Mouse (Mus musculus) heart, adult 2 months (tissue): Measurements from ENCODE around the gene Enpp1. TPM values are rescaled to one million over a fixed set of nuclear protein-coding genes. Genes with fewer than 3 reads are reported as not detected.

Source experiments
- DNase-seq, 2 experiments: peaks; one replicate each; pipeline ENCODE4 v3.0.0; 2021
- H3K27ac ChIP-seq: fragments of 200-600 bp; 2 replicates; pipeline ENCODE4 v1.8.1; 2022
- H3K27me3 ChIP-seq: fragments of 200-500 bp; 2 replicates; pipeline ENCODE4 v1.6.1; 2012; ENCODE audit warnings: mild to moderate bottlenecking, low read length, inconsistent platforms, mixed read lengths; ENCODE audit not compliant: control insufficient read depth, insufficient read depth
- H3K36me3 ChIP-seq: fragments of 200-500 bp; 2 replicates; pipeline ENCODE4 v1.6.1; 2012; ENCODE audit warnings: low read length, inconsistent platforms; ENCODE audit not compliant: control insufficient read depth, insufficient read depth
- H3K4me1 ChIP-seq: fragments of 200-500 bp; 2 replicates; pipeline ENCODE4 v1.6.1; 2011; ENCODE audit warnings: low read length; ENCODE audit not compliant: control insufficient read depth, insufficient read depth
- H3K4me3 ChIP-seq: fragments of 200-600 bp; 2 replicates; pipeline ENCODE4 v1.8.1; 2022
- H3K79me2 ChIP-seq: fragments of 200-500 bp; replicated peaks from 2 replicates; pipeline ENCODE4 v1.6.1; 2012; ENCODE audit warnings: mild to moderate bottlenecking, inconsistent platforms, low read length, moderate library complexity, mixed read lengths; ENCODE audit not compliant: control insufficient read depth, insufficient read depth
- H3K9ac ChIP-seq: fragments of 200-500 bp; 2 replicates; pipeline ENCODE4 v1.6.1; 2012; ENCODE audit warnings: low read depth, mild to moderate bottlenecking, control low read depth, inconsistent platforms, low read length, mixed read lengths
- CTCF ChIP-seq: fragments of 200-600 bp; IDR thresholded peaks from 2 replicates; pipeline ENCODE4 v1.8.1; 2022; ENCODE audit warnings: antibody characterized with exemption, mild to moderate bottlenecking, moderate library complexity
- EP300 ChIP-seq: fragments of 200-500 bp; IDR thresholded peaks from 2 replicates; pipeline ENCODE4 v1.6.1; 2011; ENCODE audit warnings: low read depth, low read length, control low read depth; ENCODE audit not compliant: insufficient read depth
- POLR2A ChIP-seq: fragments of 200-500 bp; IDR thresholded peaks from 2 replicates; pipeline ENCODE4 v1.6.1; 2011; ENCODE audit warnings: mild to moderate bottlenecking, low read depth, low read length, control low read depth; ENCODE audit not compliant: insufficient read depth
- whole genome bisulfite sequencing: fragments of 180-500 bp; shearing (Covaris S2); methylation state at CpG from one replicate; pipeline ENCODE4 v1.1.7; 2018; 5-methylcytosine and 5-hydroxymethylcytosine counted together
- intact Hi-C: fragments of 180-260 bp; cut with DNase I; formaldehyde crosslinking; loops from one replicate; pipeline ENCODE4 v1.15.1; 2025
- polyA plus RNA-seq: library from polyadenylated mRNA; depleted of rRNA; stranded (reverse); fragments of >200 nt; gene quantifications from 2 replicates; pipeline ENCODE4 v1.2.3, GENCODE M21; 2012
- total RNA-seq, 2 experiments: library from RNA; stranded (reverse); gene quantifications; 2 replicates each; pipeline ENCODE4 v1.2.3; 2021

The Enpp1 gene
- total and polyA plus RNA-seq, 3 experiments = 2.1 to 6.5 (median 5.8) TPM

GRCm38 (mm10) chr10:24642796-24643580 lies 69.0 kb downstream of the Enpp1 start:
- no peaks in the 10 kb centered on the region for H3K27me3 ChIP-seq

GRCm38 (mm10) chr10:24641416-24642140 lies 70.4 kb downstream of the Enpp1 start:
- TF ChIP-seq EP300 (no peak), POLR2A (no peak), CTCF (no peak)
- Histone ChIP-seq H3K9ac (no peak overlapping the region), H3K4me3 (no peak overlapping the region), H3K4me1 (peaks cover 3% of the 10 kb centered on the region; the same call in 1 of the 2 replicates), H3K27ac (no peak overlapping the region), H3K27me3 (no peaks in the 10 kb centered on the region), H3K36me3 (no peaks in the 10 kb centered on the region), H3K79me2 (no peaks in the 10 kb centered on the region)
- no peak for DNase-seq
- WGBS = 60% methylated on average over 14 of the region's 14 CpGs
- intact Hi-C loops = no loop called here

More at GRCm38 (mm10) chr10:24642796-24643580, 69.0 kb downstream of the Enpp1 start:
- Histone ChIP-seq H3K27ac (no peak overlapping the region), H3K9ac (no peak overlapping the region), H3K4me1 (peaks cover 3% of the 10 kb centered on the region; the same call in 1 of the 2 replicates), H3K4me3 (no peak overlapping the region), H3K36me3 (no peaks in the 10 kb centered on the region), H3K79me2 (no peaks in the 10 kb centered on the region)
- 79% methylated on average over 11 of the region's 11 CpGs for WGBS
- DNase-seq = no peak
- TF ChIP-seq CTCF = no peak
- TF ChIP-seq POLR2A = no peak
- no peak for TF ChIP-seq EP300
- intact Hi-C loops = no loop called here

GRCm38 (mm10) chr10:24640186-24640875 lies 71.6 kb downstream of the Enpp1 start:
- WGBS = 63% methylated on average over 6 of the region's 6 CpGs
- Histone ChIP-seq H3K4me1 (peaks cover 3% of the 10 kb centered on the region), H3K4me3 (no peak overlapping the region), H3K27me3 (no peaks in the 10 kb centered on the region), H3K9ac (no peak overlapping the region), H3K79me2 (no peaks in the 10 kb centered on the region), H3K36me3 (no peaks in the 10 kb centered on the region), H3K27ac (no peak overlapping the region)
- DNase-seq = no peak
- intact Hi-C loops = no loop called here
- TF ChIP-seq POLR2A = no peak

GRCm38 (mm10) chr10:24639596-24639995 lies 72.4 kb downstream of the Enpp1 start:
- TF ChIP-seq POLR2A (no peak), CTCF (no peak), EP300 (no peak)
- Histone ChIP-seq H3K4me1 (peaks cover 4% of the 10 kb centered on the region), H3K79me2 (no peaks in the 10 kb centered on the region), H3K4me3 (no peak overlapping the region), H3K27me3 (no peaks in the 10 kb centered on the region), H3K36me3 (no peaks in the 10 kb centered on the region), H3K9ac (no peak overlapping the region), H3K27ac (no peak overlapping the region)
- DNase-seq = no peak
- intact Hi-C loops = no loop called here
- 66% methylated on average over 7 of the region's 7 CpGs for WGBS

GRCm38 (mm10) chr10:24638306-24639070 lies 73.5 kb downstream of the Enpp1 start:
- no peak for TF ChIP-seq CTCF
- TF ChIP-seq EP300 = no peak
- no peak for TF ChIP-seq POLR2A
- H3K79me2 ChIP-seq = no peaks in the 10 kb centered on the region
- 31% methylated on average over 10 of the region's 10 CpGs for WGBS

More at GRCm38 (mm10) chr10:24638306-24639070, 73.5 kb downstream of the Enpp1 start:
- Histone ChIP-seq H3K27me3 (no peaks in the 10 kb centered on the region), H3K9ac (no peak overlapping the region), H3K4me3 (no peak overlapping the region), H3K4me1 (peaks cover 5% of the 10 kb centered on the region), H3K36me3 (no peaks in the 10 kb centered on the region), H3K27ac (no peak overlapping the region)
- no peak for DNase-seq
- intact Hi-C loops = no loop called here
